Mouse (Mus musculus): ENCODE measurements around the gene Poc1a.

DNA sequence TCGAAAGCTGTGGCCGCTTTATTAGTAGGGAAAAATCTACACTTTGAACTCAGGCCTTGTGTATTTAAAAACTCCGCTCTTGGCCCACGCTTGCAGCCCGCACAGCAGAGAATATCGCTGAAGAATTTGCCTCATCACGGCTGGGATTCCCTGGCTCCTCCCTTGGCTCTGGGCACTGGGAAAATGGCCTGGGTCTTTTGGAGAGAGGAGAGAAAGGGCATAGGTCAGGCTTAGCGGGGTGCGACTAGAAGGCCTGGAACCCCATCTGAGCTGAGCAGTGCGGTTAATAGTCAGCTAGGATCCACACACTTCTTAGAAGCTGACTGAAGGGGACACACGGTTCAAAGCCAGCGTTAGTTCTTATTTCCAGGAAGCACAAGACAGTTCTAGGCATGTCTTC is 7.6 kb upstream of the Poc1a start:
- no peak for TF ChIP-seq CTCF (IDR thresholded peaks at IDR 0.05; ENCODE audit: low read depth)
- TF ChIP-seq EP300 (IDR thresholded peaks at IDR 0.05; ENCODE audit: low read depth), result no peak
